Mouse (Mus musculus) frontal cortex, postnatal 14 days (tissue): ENCODE measurements around the gene Tmem86a.
A peak's percentile ranks its signal among the peaks of the same experiment; 100 is the strongest.

Source experiments
- DNase-seq, 2 experiments: peaks; one replicate each; pipeline ENCODE4 v3.0.0; 2022; ENCODE audit warnings: low spot score in 2 of 2

Tmem86a gene

GRCm38 (mm10) chr7:47027520-47027919, 22.9 kb upstream of the Tmem86a start:
- DNase-seq, result no peak

GRCm38 (mm10) chr7:47030517-47031193, 19.7 kb upstream of the Tmem86a start:
- no peak for DNase-seq

GRCm38 (mm10) chr7:47031371-47031770, 19.0 kb upstream of the Tmem86a start:
- no peak for DNase-seq

GRCm38 (mm10) chr7:47034785-47035384, 15.5 kb upstream of the Tmem86a start:
- DNase-seq, result no peak

- DNase-seq, result no peak
These were observed 15.0 kb upstream of the Tmem86a start for GRCm38 (mm10) chr7:47035426-47035825.

GRCm38 (mm10) chr7:47041706-47042105, 8.7 kb upstream of the Tmem86a start:
- DNase-seq, result no peak

- no peak for DNase-seq
These were observed 8.3 kb upstream of the Tmem86a start for GRCm38 (mm10) chr7:47042121-47042520.

- DNase-seq, result no peak
These were observed 7.4 kb upstream of the Tmem86a start for GRCm38 (mm10) chr7:47042823-47043490.

- peak; percentile 63 for DNase-seq
These were observed 365 bp downstream of the Tmem86a start for GRCm38 (mm10) chr7:47050766-47051165.

- DNase-seq, result peak; percentile 45 to 58
These were observed 1.2 kb downstream of the Tmem86a start for GRCm38 (mm10) chr7:47051404-47052151.

- no peak for DNase-seq
These were observed 1.9 kb downstream of the Tmem86a start for GRCm38 (mm10) chr7:47052276-47052675.

GRCm38 (mm10) chr7:47053287-47053686, 2.9 kb downstream of the Tmem86a start:
- no peak for DNase-seq

GRCm38 (mm10) chr7:47054666-47055065, 4.3 kb downstream of the Tmem86a start:
- DNase-seq, result no peak

- no peak for DNase-seq
These were observed 5.3 kb downstream of the Tmem86a start for GRCm38 (mm10) chr7:47055744-47056143.

- DNase-seq, result no peak
These were observed 5.9 kb downstream of the Tmem86a start for GRCm38 (mm10) chr7:47056273-47056672.

GRCm38 (mm10) chr7:47059339-47059738, 8.9 kb downstream of the Tmem86a start:
- DNase-seq, result no peak

- no peak for DNase-seq
These were observed 11.2 kb downstream of the Tmem86a start for GRCm38 (mm10) chr7:47061560-47061959.

- DNase-seq, result no peak
These were observed 16.5 kb downstream of the Tmem86a start for GRCm38 (mm10) chr7:47066942-47067341.

GRCm38 (mm10) chr7:47067879-47068278, 17.5 kb downstream of the Tmem86a start:
- no peak for DNase-seq

GRCm38 (mm10) chr7:47072551-47072950, 22.1 kb downstream of the Tmem86a start:
- no peak for DNase-seq

- DNase-seq, result no peak
These were observed 23.4 kb downstream of the Tmem86a start for GRCm38 (mm10) chr7:47073536-47074521.
